Mouse (Mus musculus): ENCODE measurements around the gene Srgap3. TPM values are rescaled to one million over a fixed set of nuclear protein-coding genes. Genes with fewer than 3 reads are reported as not detected.

The Srgap3 gene
- polyA plus RNA-seq, 2 experiments from 2014 or later = 0.29 to 0.31 TPM

Other genes starting within 250 kb of the Srgap3 start
- gene Thumpd3, start 99.0 kb upstream of the Srgap3 start, polyA plus RNA-seq (2017; shearing (Covaris generic)) = 10 to 100 TPM; 88.0 to 94.9 TPM
- 10 to 100 TPM; 31.1 to 33.0 TPM for gene Setd5, start 130.1 kb upstream of the Srgap3 start, polyA plus RNA-seq (2017; shearing (Covaris generic))
- 1 to 10 TPM in 1 of 2 experiments, not detected in 1; 1.2 TPM for gene Lhfpl4, start 248.1 kb upstream of the Srgap3 start, polyA plus RNA-seq (2017; shearing (Covaris generic))